Mouse (Mus musculus): ENCODE results near the gene Echdc2. TPM values are rescaled to one million over a fixed set of nuclear protein-coding genes. Genes with fewer than 3 reads are reported as not detected.
"Not testable (repeated sequence)": the region's sequence is repeated elsewhere in the genome, so short reads cannot be mapped to it uniquely, and the experiment has no call there.

Gene Echdc2
- polyA plus RNA-seq, 1 experiment from 2014 or later: 22.1 TPM

DNA sequence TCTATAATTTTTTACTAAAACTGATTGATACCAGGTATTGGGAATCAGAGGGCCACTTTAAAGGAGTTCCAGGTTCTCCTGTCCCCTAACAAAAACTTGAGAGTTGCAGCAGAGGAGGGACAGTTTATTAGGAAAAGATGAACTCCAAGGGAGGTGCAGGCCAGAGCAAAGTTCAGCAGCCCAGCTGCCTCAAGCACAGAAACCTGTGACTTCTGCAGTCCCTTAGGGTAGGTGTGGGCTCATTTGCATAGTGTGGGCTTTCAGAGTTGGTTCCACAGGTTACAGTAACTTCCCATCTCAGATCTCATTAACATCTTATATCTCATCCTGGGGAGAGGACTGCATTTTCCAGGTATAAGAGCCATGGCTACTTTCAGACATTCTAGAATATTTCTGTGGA is 21.5 kb upstream of the Echdc2 start:
- H3K4me3 ChIP-seq (ENCODE audit: low read depth, low read length): no peak overlapping the region

DNA sequence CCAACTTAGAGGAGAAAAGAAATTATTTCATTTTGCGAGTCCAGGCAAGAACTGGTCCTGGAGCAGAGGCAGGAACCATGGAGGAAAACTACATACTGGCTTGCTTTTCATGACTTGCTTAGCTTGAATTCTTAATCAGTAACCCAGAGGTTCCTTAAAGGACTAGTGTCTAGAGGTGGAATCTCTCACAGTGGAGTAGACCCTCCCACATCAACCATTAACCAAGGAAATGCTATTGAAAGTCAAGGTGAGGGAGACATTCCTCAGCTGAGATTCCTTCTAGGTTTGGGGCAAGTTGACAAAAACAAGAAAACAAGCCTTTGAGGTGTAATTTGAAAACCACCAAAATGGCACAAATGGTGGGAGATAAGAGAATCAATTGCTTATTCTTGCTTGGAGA is 20.4 kb upstream of the Echdc2 start, which contains the start of gene Scp2:
Scp2 (minus strand) TSS at position 119 of the 400 bp plus-strand sequence.
- no peaks in the 10 kb centered on the region for H3K36me3 ChIP-seq (ENCODE audit: control insufficient read depth, insufficient read depth, low read length)
- H3K4me3 ChIP-seq (ENCODE audit: low read depth, low read length): no peak within 1 kb of the TSS
- H3K4me1 ChIP-seq (replicated peaks; ENCODE audit: control insufficient read depth, insufficient read depth): no peaks in the 10 kb centered on the region
- H3K9ac ChIP-seq (ENCODE audit: low read length): no peak within 1 kb of the TSS
- DNase-seq (ENCODE audit: low spot score): no peak
- ATAC-seq (ENCODE audit: low FRiP score, low TSS enrichment): no peak
- H3K27ac ChIP-seq (replicated peaks): no peak within 1 kb of the TSS
- H3K27me3 ChIP-seq (ENCODE audit: control insufficient read depth, insufficient read depth, low read length): no peaks in the 10 kb centered on the region
- TF ChIP-seq EP300 (optimal IDR thresholded peaks at IDR 0.05) (no peak), CTCF (IDR thresholded peaks at IDR 0.05; ENCODE audit: low read depth) (no peak)
- 78% methylated on average over 1 of the region's 1 CpGs for WGBS
- H3K4me2 ChIP-seq (replicated peaks; ENCODE audit: low read depth): no peak within 1 kb of the TSS
- H3K9me3 ChIP-seq (ENCODE audit: control insufficient read depth, low read length): no peaks in the 10 kb centered on the region

More for the DNA sequence above, 21.5 kb upstream of the Echdc2 start:
- TF ChIP-seq EP300 (optimal IDR thresholded peaks at IDR 0.05): no peak
- TF ChIP-seq CTCF (IDR thresholded peaks at IDR 0.05; ENCODE audit: low read depth): no peak
- no peaks in the 10 kb centered on the region for H3K36me3 ChIP-seq (ENCODE audit: control insufficient read depth, insufficient read depth, low read length)
- H3K27me3 ChIP-seq (ENCODE audit: control insufficient read depth, insufficient read depth, low read length): no peaks in the 10 kb centered on the region
- H3K4me1 ChIP-seq (replicated peaks; ENCODE audit: control insufficient read depth, insufficient read depth): no peaks in the 10 kb centered on the region
- DNase-seq (ENCODE audit: low spot score): no peak
- no peak overlapping the region for H3K27ac ChIP-seq (replicated peaks)
- no peak overlapping the region for H3K9ac ChIP-seq (ENCODE audit: low read length)
- ATAC-seq (ENCODE audit: low FRiP score, low TSS enrichment): no peak
- H3K9me3 ChIP-seq (ENCODE audit: control insufficient read depth, low read length): no peaks in the 10 kb centered on the region
- no peak overlapping the region for H3K4me2 ChIP-seq (replicated peaks; ENCODE audit: low read depth)

DNA sequence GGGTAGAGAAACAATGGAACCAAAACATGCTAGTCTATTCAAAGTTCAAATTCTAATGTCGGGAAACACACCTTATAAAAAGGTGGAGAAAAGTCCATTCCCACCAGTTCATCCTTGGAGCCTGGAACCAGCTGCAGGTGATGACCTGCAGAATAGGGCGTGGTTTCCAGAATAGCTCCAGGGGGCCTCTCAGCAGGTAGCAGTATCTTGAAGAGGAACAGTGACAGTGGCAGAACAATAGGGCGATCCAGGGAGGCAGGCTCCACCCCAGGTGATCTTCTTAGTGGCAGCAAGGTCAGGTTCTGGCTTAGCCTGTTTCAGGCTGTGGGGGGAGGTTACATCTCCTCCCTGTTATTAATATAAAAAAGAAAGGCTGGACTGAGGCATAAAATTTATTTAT is 19.7 kb upstream of the Echdc2 start:
- H3K4me3 ChIP-seq (ENCODE audit: low read depth, low read length); H3K9me3 ChIP-seq (ENCODE audit: control insufficient read depth, low read length); H3K9ac ChIP-seq (ENCODE audit: low read length); H3K27ac ChIP-seq (replicated peaks); ATAC-seq (ENCODE audit: low FRiP score, low TSS enrichment); H3K36me3 ChIP-seq (ENCODE audit: control insufficient read depth, insufficient read depth, low read length); DNase-seq (ENCODE audit: low spot score); H3K27me3 ChIP-seq (ENCODE audit: control insufficient read depth, insufficient read depth, low read length); H3K4me2 ChIP-seq (replicated peaks; ENCODE audit: low read depth); H3K4me1 ChIP-seq (replicated peaks; ENCODE audit: control insufficient read depth, insufficient read depth): not testable (repeated sequence)
- 43% methylated on average over 3 of the region's 3 CpGs for WGBS

DNA sequence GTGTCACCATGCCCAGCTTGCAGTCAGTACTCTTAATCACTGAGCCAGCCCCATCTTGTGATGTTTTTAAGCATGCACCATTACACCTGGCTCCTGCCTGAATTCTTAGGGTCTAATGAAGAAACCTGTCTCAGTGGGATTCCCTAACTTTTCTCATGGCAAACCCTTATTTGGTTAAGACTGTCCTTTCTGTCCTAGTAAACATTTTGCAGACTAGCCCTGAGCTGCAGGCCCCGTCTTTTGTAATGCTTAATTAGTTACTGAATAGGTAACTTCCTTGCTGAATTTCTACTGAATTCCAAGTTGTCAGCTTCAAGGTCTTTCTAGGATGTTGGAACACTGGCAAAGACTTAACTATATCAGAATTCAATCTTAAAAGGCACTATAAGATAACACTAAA is 10.1 kb upstream of the Echdc2 start:
- H3K27ac ChIP-seq (replicated peaks); DNase-seq (ENCODE audit: low spot score); H3K4me1 ChIP-seq (replicated peaks; ENCODE audit: control insufficient read depth, insufficient read depth); ATAC-seq (ENCODE audit: low FRiP score, low TSS enrichment); H3K36me3 ChIP-seq (ENCODE audit: control insufficient read depth, insufficient read depth, low read length); H3K9ac ChIP-seq (ENCODE audit: low read length); H3K4me2 ChIP-seq (replicated peaks; ENCODE audit: low read depth); H3K4me3 ChIP-seq (ENCODE audit: low read depth, low read length); H3K27me3 ChIP-seq (ENCODE audit: control insufficient read depth, insufficient read depth, low read length); H3K9me3 ChIP-seq (ENCODE audit: control insufficient read depth, low read length): not testable (repeated sequence)
- WGBS: 80% methylated on average over 1 of the region's 1 CpGs

DNA sequence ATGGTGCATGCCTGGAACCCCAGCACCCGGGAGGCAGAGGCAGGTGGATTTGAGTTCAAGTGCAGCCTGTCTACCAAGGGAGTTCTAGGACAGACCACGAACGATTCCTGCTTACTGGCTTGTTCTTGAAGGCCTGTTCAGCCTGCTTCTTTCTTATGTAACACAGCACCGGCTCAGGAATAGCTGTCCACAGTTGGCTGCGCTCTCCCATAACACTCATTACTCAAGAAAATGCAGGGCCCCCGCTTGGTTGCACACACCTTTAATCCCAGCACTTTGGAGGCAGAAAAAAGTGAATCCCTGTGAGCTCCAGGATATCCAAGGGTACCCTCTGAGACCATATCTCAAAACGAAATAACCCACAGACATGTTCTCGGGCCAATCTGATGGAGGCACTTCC is 3.3 kb upstream of the Echdc2 start:
- WGBS: 89% methylated on average over 8 of the region's 8 CpGs
- no peak overlapping the region for H3K4me3 ChIP-seq (ENCODE audit: low read depth, low read length)

DNA sequence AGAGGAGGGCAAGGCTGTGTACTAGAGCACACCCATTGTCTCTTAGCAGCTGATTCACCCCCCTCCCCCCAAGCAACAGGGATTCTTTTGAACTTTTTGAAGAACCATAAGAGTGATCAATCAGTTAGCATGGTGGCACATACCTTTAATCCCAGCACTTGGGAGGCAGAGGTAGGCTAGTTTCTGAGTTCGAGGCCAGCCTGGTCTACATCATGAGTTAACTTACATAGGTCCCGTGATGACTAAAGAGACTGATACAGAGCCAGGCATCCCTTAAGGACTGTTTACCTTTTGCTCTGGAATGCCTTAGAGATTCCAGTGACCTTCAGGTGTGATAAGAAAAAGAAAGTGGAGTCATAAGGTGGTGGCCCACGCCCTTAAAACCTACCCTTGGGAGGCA is 1.9 kb upstream of the Echdc2 start:
- Histone ChIP-seq H3K9me3 (ENCODE audit: control insufficient read depth, low read length) (no peaks in the 10 kb centered on the region), H3K36me3 (ENCODE audit: control insufficient read depth, insufficient read depth, low read length) (no peaks in the 10 kb centered on the region), H3K4me3 (ENCODE audit: low read depth, low read length) (no peak overlapping the region), H3K27ac (replicated peaks) (no peak overlapping the region), H3K4me2 (replicated peaks; ENCODE audit: low read depth) (no peak overlapping the region), H3K9ac (ENCODE audit: low read length) (no peak overlapping the region), H3K27me3 (ENCODE audit: control insufficient read depth, insufficient read depth, low read length) (no peaks in the 10 kb centered on the region), H3K4me1 (replicated peaks; ENCODE audit: control insufficient read depth, insufficient read depth) (no peaks in the 10 kb centered on the region)
- TF ChIP-seq CTCF (IDR thresholded peaks at IDR 0.05; ENCODE audit: low read depth): no peak
- TF ChIP-seq EP300 (optimal IDR thresholded peaks at IDR 0.05): no peak
- DNase-seq (ENCODE audit: low spot score) (no peak), ATAC-seq (ENCODE audit: low FRiP score, low TSS enrichment) (no peak)
- 69% methylated on average over 3 of the region's 3 CpGs for WGBS

More for the DNA sequence above, 3.3 kb upstream of the Echdc2 start:
- H3K4me2 ChIP-seq (replicated peaks; ENCODE audit: low read depth): no peak overlapping the region
- H3K4me1 ChIP-seq (replicated peaks; ENCODE audit: control insufficient read depth, insufficient read depth): no peaks in the 10 kb centered on the region
- no peak overlapping the region for H3K9ac ChIP-seq (ENCODE audit: low read length)
- H3K36me3 ChIP-seq (ENCODE audit: control insufficient read depth, insufficient read depth, low read length): no peaks in the 10 kb centered on the region
- ATAC-seq (ENCODE audit: low FRiP score, low TSS enrichment) (no peak), DNase-seq (ENCODE audit: low spot score) (no peak)
- H3K27me3 ChIP-seq (ENCODE audit: control insufficient read depth, insufficient read depth, low read length): no peaks in the 10 kb centered on the region
- H3K9me3 ChIP-seq (ENCODE audit: control insufficient read depth, low read length): no peaks in the 10 kb centered on the region
- H3K27ac ChIP-seq (replicated peaks): no peak overlapping the region
- TF ChIP-seq CTCF (IDR thresholded peaks at IDR 0.05; ENCODE audit: low read depth) (no peak), EP300 (optimal IDR thresholded peaks at IDR 0.05) (no peak)

Data from stomach, postnatal 0 days (tissue).